Mouse (Mus musculus) stomach, postnatal 0 days (tissue): ENCODE results near the gene Gpsm1. TPM values are rescaled to one million over a fixed set of nuclear protein-coding genes. Genes with fewer than 3 reads are reported as not detected.
A peak's percentile ranks its signal among the peaks of the same experiment; 100 is the strongest.

Source experiments
- ATAC-seq: fragments of 200-750 bp; cut with Nextera tagmentation; 2 replicates; pipeline ENCODE4 v1.8.0; 2017; ENCODE audit not compliant: low FRiP score, low TSS enrichment
- DNase-seq: peaks from one replicate; pipeline ENCODE4 v3.0.0-alpha.2; 2016; ENCODE audit warnings: low spot score
- H3K27ac ChIP-seq: fragments of 300-500 bp; sonication (generic); replicated peaks from 2 replicates; pipeline ENCODE4 v1.5.1; 2014; ENCODE audit warnings: mild to moderate bottlenecking, control low read depth
- H3K27me3 ChIP-seq: fragments of 300-500 bp; sonication (generic); 2 replicates; pipeline ENCODE4 v1.6.1; 2014; ENCODE audit warnings: low read length; ENCODE audit not compliant: control insufficient read depth, insufficient read depth
- H3K36me3 ChIP-seq: fragments of 300-500 bp; sonication (generic); 2 replicates; pipeline ENCODE4 v1.6.1; 2014; ENCODE audit warnings: low read length, mixed read lengths; ENCODE audit not compliant: control insufficient read depth, insufficient read depth
- H3K4me1 ChIP-seq: fragments of 300-500 bp; sonication (generic); replicated peaks from 2 replicates; pipeline ENCODE4 v1.6.1; 2014; ENCODE audit warnings: antibody characterized with exemption; ENCODE audit not compliant: control insufficient read depth, insufficient read depth
- H3K4me2 ChIP-seq: fragments of 300-500 bp; sonication (generic); replicated peaks from 2 replicates; pipeline ENCODE4 v1.6.1; 2014; ENCODE audit warnings: low read depth, mild to moderate bottlenecking, control low read depth, moderate library complexity
- H3K4me3 ChIP-seq: fragments of 300-500 bp; sonication (generic); 2 replicates; pipeline ENCODE4 v1.5.1; 2014; ENCODE audit warnings: low read depth, low read length, control low read depth
- H3K9ac ChIP-seq: fragments of 300-500 bp; sonication (generic); 2 replicates; pipeline ENCODE4 v1.6.1; 2014; ENCODE audit warnings: mild to moderate bottlenecking, low read length, control low read depth, mixed read lengths
- H3K9me3 ChIP-seq: fragments of 300-500 bp; sonication (generic); 2 replicates; pipeline ENCODE4 v1.6.1; 2016; ENCODE audit warnings: low read length; ENCODE audit not compliant: control insufficient read depth
- CTCF ChIP-seq: IDR thresholded peaks from 2 replicates; pipeline ENCODE4 v1.5.1; 2016; ENCODE audit warnings: antibody characterized with exemption, low read depth, mild to moderate bottlenecking, moderate library complexity
- EP300 ChIP-seq: optimal IDR thresholded peaks from 2 replicates; pipeline ENCODE3; 2016; ENCODE audit warnings: antibody characterized with exemption
- WGBS: fragments of 180-500 bp; shearing (Covaris S2); extraction: QIAGEN DNeasy Blood & Tissue Kit; methylation state at CpG from one replicate; pipeline ENCODE4 v1.1.7; 2014; 5-methylcytosine and 5-hydroxymethylcytosine counted together
- polyA plus RNA-seq: library from polyadenylated mRNA; unstranded; fragments of >200 nt; fragmentation: Nextera tagmentation; extraction: Ambion mirVana; gene quantifications from 2 replicates; pipeline ENCODE4 v1.2.1, GENCODE M21; 2015

The Gpsm1 gene
- polyA plus RNA-seq, 1 experiment from 2014 or later, result 20.9 TPM

DNA sequence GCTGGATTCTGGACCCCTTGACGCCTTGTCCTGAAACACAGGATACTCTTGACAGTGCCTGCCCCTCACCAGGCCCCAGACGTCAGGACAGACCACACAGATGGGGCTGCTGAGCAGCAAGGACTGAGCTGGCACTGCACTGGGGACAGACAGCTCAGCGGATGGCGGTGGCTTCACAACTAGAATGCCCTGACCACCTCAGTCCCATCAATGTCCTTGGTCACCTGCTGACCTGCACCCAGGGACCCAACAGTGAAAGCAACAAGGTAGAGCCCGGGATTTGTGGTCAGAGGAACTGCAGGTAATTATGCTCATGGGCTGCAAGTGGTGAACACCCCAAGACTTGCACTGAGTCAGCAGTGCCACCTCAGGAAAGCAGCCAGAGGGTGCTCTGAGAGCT lies 47.7 kb downstream of the Gpsm1 start:
- Histone ChIP-seq H3K4me1 (no peaks in the 10 kb centered on the region), H3K4me2 (no peak overlapping the region), H3K4me3 (no peak overlapping the region), H3K27me3 (no peaks in the 10 kb centered on the region), H3K27ac (no peak overlapping the region), H3K36me3 (peaks cover 18% of the 10 kb centered on the region), H3K9ac (no peak overlapping the region), H3K9me3 (no peaks in the 10 kb centered on the region)
- DNase-seq (no peak), ATAC-seq (no peak)
- WGBS, result 88% methylated on average over 5 of the region's 5 CpGs
- TF ChIP-seq CTCF (no peak), EP300 (no peak)

DNA sequence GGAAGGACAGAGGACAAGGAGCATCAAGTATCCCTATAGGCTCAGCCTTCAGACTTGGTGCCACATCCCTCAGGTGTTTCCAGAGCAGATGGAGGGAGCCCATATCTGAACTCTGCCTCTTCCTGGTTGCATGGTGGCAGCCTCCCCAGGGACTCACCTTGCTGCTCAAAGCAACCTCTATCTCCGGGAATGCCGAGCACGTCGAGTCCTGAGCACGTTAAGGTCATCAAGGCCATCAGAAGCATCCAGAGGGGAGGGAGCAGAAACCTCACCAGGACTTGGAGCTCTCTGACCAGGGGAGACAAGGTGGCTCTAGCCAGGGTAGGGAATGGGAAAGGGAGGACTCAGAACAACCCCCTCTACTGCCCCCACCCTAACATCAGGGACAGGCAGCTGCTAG lies 48.2 kb downstream of the Gpsm1 start:
- no peaks in the 10 kb centered on the region for H3K9me3 ChIP-seq
- no peak overlapping the region for H3K9ac ChIP-seq
- no peaks in the 10 kb centered on the region for H3K4me1 ChIP-seq
- H3K4me3 ChIP-seq, result no peak overlapping the region
- DNase-seq, result no peak
- no peak overlapping the region for H3K27ac ChIP-seq
- ATAC-seq, result no peak
- no peak for TF ChIP-seq CTCF
- TF ChIP-seq EP300, result no peak
- 65% methylated on average over 5 of the region's 5 CpGs for WGBS
- no peak overlapping the region for H3K4me2 ChIP-seq
- no peaks in the 10 kb centered on the region for H3K27me3 ChIP-seq
- peaks cover 22% of the 10 kb centered on the region for H3K36me3 ChIP-seq

DNA sequence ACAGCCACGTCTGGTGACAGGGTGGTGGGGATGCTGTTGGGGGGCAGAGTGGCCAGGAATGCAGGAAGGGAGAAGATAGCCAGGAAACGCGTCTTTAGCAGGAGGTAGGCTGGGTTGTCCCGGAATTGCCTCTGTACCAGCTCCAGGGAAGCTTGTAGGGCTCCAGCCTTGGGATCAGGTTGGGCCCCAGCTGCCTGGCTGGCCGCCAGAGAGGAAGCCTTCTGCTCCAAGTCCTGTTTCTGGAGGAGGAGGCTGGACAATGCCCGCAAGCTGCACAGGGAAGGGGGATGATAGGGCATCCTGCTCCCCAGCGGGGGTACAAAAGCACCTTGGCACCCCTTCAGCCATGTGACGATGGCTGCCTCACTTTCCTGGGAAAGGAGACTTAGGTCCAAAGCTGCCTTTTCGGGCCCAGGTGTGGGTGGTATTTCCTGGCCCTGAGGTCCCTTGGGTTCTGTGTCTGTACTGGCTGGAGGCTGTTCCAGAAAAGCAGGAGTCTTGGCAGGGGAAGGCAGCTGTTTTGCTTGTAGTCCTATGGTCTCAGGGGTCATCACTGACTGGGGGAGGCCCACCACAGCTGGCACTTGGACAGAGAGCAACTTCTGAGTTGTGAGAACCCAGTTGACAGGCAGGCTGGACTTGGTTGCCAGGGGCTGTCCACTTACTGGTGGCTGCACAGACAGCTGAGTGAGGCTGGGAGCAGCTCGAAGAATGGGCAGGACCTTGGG lies 49.6 kb downstream of the Gpsm1 start:
- H3K27me3 ChIP-seq, result no peaks in the 10 kb centered on the region
- H3K36me3 ChIP-seq, result peaks cover 28% of the 10 kb centered on the region
- no peaks in the 10 kb centered on the region for H3K4me1 ChIP-seq
- no peak for TF ChIP-seq CTCF
- no peak for TF ChIP-seq EP300
- H3K9ac ChIP-seq, result 0 out of 2 replicates have a peak overlapping the region, but pooled peaks have one; percentile 13
- H3K4me3 ChIP-seq, result no peak overlapping the region
- H3K9me3 ChIP-seq, result no peaks in the 10 kb centered on the region
- H3K27ac ChIP-seq, result no peak overlapping the region; the same call in 1 of the 2 replicates
- no peak overlapping the region for H3K4me2 ChIP-seq
- DNase-seq, result peak; percentile 45
- 58% methylated on average over 10 of the region's 10 CpGs for WGBS
- ATAC-seq, result no peak

GRCm38 (mm10) chr2:26367911-26368310 lies 52.6 kb downstream of the Gpsm1 start:
- Histone ChIP-seq H3K27me3 (no peaks in the 10 kb centered on the region), H3K4me1 (no peaks in the 10 kb centered on the region), H3K4me2 (no peak overlapping the region), H3K9me3 (no peaks in the 10 kb centered on the region), H3K36me3 (peaks cover 40% of the 10 kb centered on the region), H3K4me3 (no peak overlapping the region), H3K9ac (no peak overlapping the region), H3K27ac (no peak overlapping the region)
- no peak for DNase-seq
- TF ChIP-seq CTCF (no peak), EP300 (no peak)
- WGBS, result 90% methylated on average over 6 of the region's 6 CpGs
- ATAC-seq, result no peak

GRCm38 (mm10) chr2:26368572-26368971 lies 53.3 kb downstream of the Gpsm1 start:
- no peaks in the 10 kb centered on the region for H3K9me3 ChIP-seq
- H3K4me3 ChIP-seq, result no peak overlapping the region
- no peak for ATAC-seq
- H3K9ac ChIP-seq, result no peak overlapping the region
- H3K27ac ChIP-seq, result no peak overlapping the region
- no peak for DNase-seq
- no peak overlapping the region for H3K4me2 ChIP-seq
- no peaks in the 10 kb centered on the region for H3K27me3 ChIP-seq
- WGBS, result 84% methylated on average over 1 of the region's 1 CpGs
- no peak for TF ChIP-seq CTCF
- TF ChIP-seq EP300, result no peak
- peaks cover 39% of the 10 kb centered on the region for H3K36me3 ChIP-seq
- no peaks in the 10 kb centered on the region for H3K4me1 ChIP-seq

- no peak overlapping the region for H3K4me3 ChIP-seq
- ATAC-seq (no peak), DNase-seq (no peak)
- no peak overlapping the region for H3K4me2 ChIP-seq
- H3K36me3 ChIP-seq, result peaks cover 44% of the 10 kb centered on the region
- no peaks in the 10 kb centered on the region for H3K4me1 ChIP-seq
- TF ChIP-seq EP300 (no peak), CTCF (no peak)
- WGBS, result 98% methylated on average over 8 of the region's 8 CpGs
- H3K27ac ChIP-seq, result no peak overlapping the region
- no peak overlapping the region for H3K9ac ChIP-seq
- H3K9me3 ChIP-seq, result no peaks in the 10 kb centered on the region
- no peaks in the 10 kb centered on the region for H3K27me3 ChIP-seq
Measured at GRCm38 (mm10) chr2:26372396-26372795, 57.1 kb downstream of the Gpsm1 start.
